Mouse (Mus musculus) spleen, adult 12 weeks (tissue): Measurements from ENCODE around the gene Mt3.

ENCODE experiments used
- DNase-seq: peaks from one replicate; pipeline ENCODE4 v3.0.0; 2022; ENCODE audit warnings: low spot score

Mt3 gene

DNA sequence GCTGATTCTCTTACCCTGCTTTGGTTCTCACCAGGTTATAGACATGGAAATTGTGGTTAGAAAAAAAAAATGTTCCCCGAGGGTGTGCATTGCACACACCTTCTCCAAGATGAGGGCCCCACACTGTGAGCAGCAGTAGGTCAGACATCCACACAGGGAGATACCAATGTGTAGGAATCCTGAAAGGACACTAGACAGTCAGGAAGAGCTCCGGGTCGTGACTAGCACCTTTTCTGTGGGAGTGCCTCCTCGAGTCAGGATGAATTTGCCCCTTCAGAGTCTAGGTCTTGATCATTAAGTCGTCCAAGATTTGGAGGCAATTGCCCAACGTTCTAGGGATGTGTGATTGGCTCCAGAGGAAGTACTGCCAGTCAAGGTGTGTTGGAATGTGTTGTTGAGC, 33.4 kb downstream of the Mt3 start:
- no peak for DNase-seq

DNA sequence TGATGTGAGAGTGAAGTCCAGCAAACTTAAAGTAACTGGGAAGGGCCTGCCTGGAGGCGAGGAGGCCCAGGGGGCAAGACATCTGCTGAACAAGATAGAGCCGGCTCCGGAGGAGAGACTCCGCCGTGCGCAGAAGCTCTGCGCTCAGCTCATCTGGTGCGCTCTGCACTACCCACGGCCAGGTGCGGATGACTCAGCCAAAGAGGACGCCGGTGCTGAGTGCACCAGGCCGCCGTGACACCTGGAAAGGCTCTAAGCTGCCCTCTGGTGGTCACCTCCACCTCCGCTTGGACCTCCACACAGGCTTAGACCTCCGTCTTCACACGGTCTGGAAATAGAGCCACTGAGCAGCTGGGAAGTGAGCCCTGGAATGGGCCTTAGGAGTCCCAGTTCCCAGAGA, 34.1 kb downstream of the Mt3 start:
- peak; percentile 23 for DNase-seq

- DNase-seq: no peak
These were observed 35.0 kb downstream of the Mt3 start for GRCm38 (mm10) chr8:94187290-94188002.

DNA sequence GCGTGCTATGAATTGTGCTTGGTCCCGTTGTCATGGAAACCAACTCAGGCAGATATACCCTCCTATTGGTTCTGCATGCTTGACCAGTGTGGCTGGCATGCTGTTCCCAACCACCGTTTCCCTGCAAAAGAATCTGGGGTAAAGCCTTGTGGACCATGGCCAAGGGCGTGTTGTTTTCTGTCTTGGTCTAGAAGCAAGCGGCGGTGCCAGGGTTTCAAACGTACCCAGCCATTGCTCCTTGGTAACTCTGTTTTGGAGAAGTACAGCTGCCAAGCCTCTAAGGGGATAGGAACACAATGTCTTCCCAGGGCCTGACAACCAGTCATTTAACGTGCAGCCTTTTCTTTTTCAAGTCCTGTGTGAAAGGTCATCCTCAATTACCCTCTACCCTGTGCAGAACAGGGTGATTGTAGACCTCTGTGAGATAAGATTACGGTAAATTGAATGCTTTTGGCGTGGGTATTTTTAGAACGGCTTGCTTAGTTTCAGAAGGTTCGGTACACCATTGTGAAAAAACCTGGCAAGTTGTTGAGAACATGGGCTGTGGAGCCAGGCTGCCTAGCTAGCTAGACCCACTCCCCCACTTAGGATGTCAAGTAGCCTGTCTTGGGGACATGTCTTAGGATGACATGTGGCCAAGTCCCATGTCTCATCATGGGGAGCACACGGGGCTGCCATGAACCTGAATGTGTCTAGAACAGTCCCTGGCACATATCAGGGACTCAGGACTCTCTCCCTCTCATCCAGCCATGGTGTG, 37.0 kb downstream of the Mt3 start:
- DNase-seq: no peak

DNA sequence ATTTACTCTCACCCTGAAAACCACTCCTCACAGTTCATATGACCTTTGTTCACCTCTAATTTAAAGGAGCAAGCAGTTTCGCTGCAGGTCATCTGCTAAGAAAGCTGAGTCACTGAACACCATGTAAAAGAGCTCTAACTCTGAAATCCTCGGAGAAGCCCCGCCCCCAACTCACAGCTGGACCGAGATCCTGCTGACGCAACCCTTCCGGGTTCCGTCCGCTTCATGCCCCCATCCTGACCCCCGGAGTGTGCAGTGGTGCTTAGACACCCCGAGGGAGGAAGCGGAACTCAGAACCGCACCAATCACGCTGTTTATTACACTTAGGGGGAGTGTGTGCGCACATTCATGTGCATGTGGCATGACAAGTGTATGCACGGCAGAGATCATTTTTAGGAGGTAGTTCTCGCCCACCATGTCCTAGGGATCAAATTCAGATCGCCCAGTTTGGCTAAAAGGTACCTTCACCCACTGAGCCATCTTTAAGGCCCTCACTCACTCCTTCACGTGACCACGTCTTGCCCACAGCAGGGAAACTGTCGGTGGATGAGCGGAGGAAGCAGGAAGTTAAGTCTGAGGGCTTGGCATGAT, 38.8 kb downstream of the Mt3 start:
- DNase-seq: peak; percentile 54

DNA sequence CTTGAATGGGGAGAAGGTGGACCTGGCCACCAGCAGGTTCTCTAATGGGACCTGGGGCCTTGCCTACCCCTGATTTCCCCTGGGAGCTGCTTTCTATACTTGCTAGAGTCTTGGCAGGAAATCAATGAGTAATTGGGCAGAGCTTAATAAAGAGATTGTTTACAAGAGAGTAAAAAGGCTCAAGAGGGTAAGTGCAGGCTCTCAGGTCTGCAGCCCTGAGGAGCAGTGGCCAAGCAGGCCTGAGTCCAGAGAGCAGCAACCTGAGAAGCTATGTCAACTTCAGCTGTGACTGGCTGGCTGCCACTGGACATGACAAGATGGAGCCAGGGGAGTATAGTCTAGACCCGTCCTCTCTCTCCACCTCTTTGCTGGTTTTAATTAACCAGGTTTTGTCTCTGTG, 40.5 kb downstream of the Mt3 start:
- DNase-seq: no peak

DNA sequence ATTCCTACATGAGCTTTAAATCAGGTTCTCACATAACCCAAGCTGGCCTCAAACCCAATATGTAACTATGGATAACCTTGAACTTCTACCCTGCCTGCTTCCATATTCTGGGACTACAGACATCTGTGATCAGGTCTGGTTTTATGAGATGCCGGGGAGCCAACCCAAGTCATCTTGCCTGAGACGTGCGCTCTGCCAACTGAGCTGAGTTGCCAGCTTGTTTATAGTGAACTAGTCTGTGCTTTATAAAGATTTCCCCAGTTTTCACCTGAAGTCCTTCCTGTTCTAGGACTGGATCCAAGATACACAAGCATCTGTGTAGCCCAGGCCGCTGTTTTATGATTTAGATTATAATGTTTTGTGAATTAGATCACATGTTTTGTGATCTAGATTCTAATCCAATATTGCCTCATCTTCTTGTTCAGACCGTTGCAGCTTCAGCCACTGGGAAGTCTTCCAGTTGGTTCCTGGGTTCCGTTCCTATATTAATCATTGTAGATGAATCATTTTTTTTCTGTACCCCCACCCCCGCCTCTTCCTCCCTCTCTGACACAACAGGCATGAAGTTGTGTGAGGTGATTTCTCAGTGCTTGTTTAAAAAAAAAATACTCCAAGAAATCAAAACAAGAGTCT, 42.3 kb downstream of the Mt3 start:
- DNase-seq: no peak

DNA sequence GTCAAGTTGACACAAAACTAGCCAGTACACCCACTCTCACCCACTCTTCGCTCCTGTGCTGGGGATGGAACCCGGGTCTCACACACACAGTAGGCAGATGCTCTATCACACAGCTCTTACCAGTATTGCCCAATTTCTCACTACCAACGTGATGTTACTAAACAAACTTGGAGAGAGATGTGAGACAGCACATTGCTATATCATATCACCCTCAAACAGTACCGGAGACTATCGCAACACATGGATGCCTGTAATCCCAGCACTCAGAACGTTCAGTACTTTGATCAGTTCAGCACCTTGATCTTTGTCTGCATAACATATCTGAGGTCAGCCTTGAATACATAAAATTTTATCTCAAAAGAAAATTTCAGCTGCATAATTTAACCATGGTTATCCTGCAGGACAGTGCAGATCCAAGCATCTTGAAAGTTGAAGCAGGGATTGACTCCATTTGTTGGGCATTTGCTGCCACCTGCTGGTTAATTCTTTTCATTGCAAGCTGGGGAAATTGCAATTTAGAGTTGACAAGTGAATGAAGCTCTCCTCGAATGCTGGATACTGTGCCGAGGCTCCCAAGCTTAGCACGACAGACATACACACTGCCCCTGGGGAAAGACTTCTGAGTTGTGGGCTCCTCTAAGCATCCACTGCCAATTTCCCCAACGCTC, 46.9 kb downstream of the Mt3 start:
- DNase-seq: peak; percentile 34
